Mouse (Mus musculus) limb, embryonic 12.5 days (tissue): ENCODE data around the gene Rrh. TPM values are rescaled to one million over a fixed set of nuclear protein-coding genes. Genes with fewer than 3 reads are reported as not detected.
A peak's percentile ranks its signal among the peaks of the same experiment; 100 is the strongest.

Experiments
- ATAC-seq: fragments of 200-750 bp; cut with Nextera tagmentation; 2 replicates; pipeline ENCODE4 v1.8.0; 2017; ENCODE audit warnings: low read depth, moderate TSS enrichment; ENCODE audit not compliant: insufficient number of reproducible peaks, insufficient read depth, low FRiP score, low TSS enrichment
- H3K27ac ChIP-seq: fragments of 300-500 bp; sonication (generic); 2 replicates; pipeline ENCODE4 v1.5.1; 2016; ENCODE audit warnings: mild to moderate bottlenecking, moderate library complexity
- H3K27me3 ChIP-seq: fragments of 300-500 bp; sonication (generic); 2 replicates; pipeline ENCODE4 v1.6.1; 2016; ENCODE audit warnings: mild to moderate bottlenecking, moderate library complexity
- H3K36me3 ChIP-seq: fragments of 300-500 bp; sonication (generic); 2 replicates; pipeline ENCODE4 v1.6.1; 2016; ENCODE audit warnings: mild to moderate bottlenecking, moderate library complexity
- H3K4me1 ChIP-seq: fragments of 300-500 bp; sonication (generic); replicated peaks from 2 replicates; pipeline ENCODE4 v1.6.1; 2016
- H3K4me2 ChIP-seq: fragments of 300-500 bp; sonication (generic); 2 replicates; pipeline ENCODE4 v1.6.1; 2016; ENCODE audit warnings: mild to moderate bottlenecking, moderate library complexity
- H3K4me3 ChIP-seq: fragments of 300-500 bp; sonication (generic); replicated peaks from 2 replicates; pipeline ENCODE4 v1.5.1; 2016; ENCODE audit warnings: mild to moderate bottlenecking
- H3K9ac ChIP-seq: fragments of 300-500 bp; sonication (generic); replicated peaks from 2 replicates; pipeline ENCODE4 v1.6.1; 2016; ENCODE audit warnings: mild to moderate bottlenecking, moderate library complexity
- H3K9me3 ChIP-seq: fragments of 300-500 bp; sonication (generic); 2 replicates; pipeline ENCODE4 v1.6.1; 2016; ENCODE audit warnings: mild to moderate bottlenecking, moderate library complexity
- WGBS: fragments of 180-500 bp; shearing (Covaris S2); methylation state at CpG from one replicate; pipeline ENCODE4 v1.1.7; 2016; 5-methylcytosine and 5-hydroxymethylcytosine counted together
- polyA plus RNA-seq: library from polyadenylated mRNA; unstranded; fragments of >200 nt; fragmentation: Nextera tagmentation; extraction: Ambion mirVana; gene quantifications from 2 replicates; pipeline ENCODE4 v1.2.1, GENCODE M21; 2016

Rrh gene
- polyA plus RNA-seq, 1 experiment from 2014 or later = 0.18 TPM

- 98% methylated on average over 5 of the region's 5 CpGs for WGBS
- no peaks in the 10 kb centered on the region for H3K9me3 ChIP-seq
- no peak overlapping the region for H3K4me3 ChIP-seq
- H3K27ac ChIP-seq = no peak overlapping the region
- no peaks in the 10 kb centered on the region for H3K27me3 ChIP-seq
- H3K4me1 ChIP-seq = peaks cover 12% of the 10 kb centered on the region
- H3K9ac ChIP-seq = no peak overlapping the region
- H3K4me2 ChIP-seq = no peak overlapping the region
- H3K36me3 ChIP-seq = peaks cover 47% of the 10 kb centered on the region
- no peak for ATAC-seq
These were observed 5.3 kb upstream of the Rrh start for GRCm38 (mm10) chr3:129827691-129828090.

GRCm38 (mm10) chr3:129826691-129827090, 4.3 kb upstream of the Rrh start:
- ATAC-seq = no peak
- Histone ChIP-seq H3K4me1 (peaks cover 12% of the 10 kb centered on the region), H3K27me3 (no peaks in the 10 kb centered on the region), H3K27ac (no peak overlapping the region), H3K4me3 (no peak overlapping the region), H3K4me2 (no peak overlapping the region), H3K36me3 (peaks cover 49% of the 10 kb centered on the region), H3K9ac (no peak overlapping the region), H3K9me3 (no peaks in the 10 kb centered on the region)
- WGBS = 91% methylated on average over 10 of the region's 10 CpGs

- Histone ChIP-seq H3K4me2 (no peak overlapping the region), H3K27me3 (no peaks in the 10 kb centered on the region), H3K36me3 (peaks cover 49% of the 10 kb centered on the region), H3K4me1 (peaks cover 8% of the 10 kb centered on the region), H3K9ac (no peak overlapping the region), H3K9me3 (no peaks in the 10 kb centered on the region), H3K27ac (no peak overlapping the region), H3K4me3 (no peak overlapping the region)
- ATAC-seq = no peak
- WGBS = 95% methylated on average over 10 of the region's 10 CpGs
These were observed 2.5 kb upstream of the Rrh start for GRCm38 (mm10) chr3:129824891-129825290.

- WGBS = 95% methylated on average over 4 of the region's 4 CpGs
- Histone ChIP-seq H3K27me3 (no peaks in the 10 kb centered on the region), H3K27ac (no peak overlapping the region), H3K4me2 (no peak overlapping the region), H3K36me3 (peaks cover 49% of the 10 kb centered on the region), H3K4me1 (0 out of 2 replicates have a peak, but pooled peaks cover under 1% of the 10 kb centered on the region), H3K9me3 (no peaks in the 10 kb centered on the region), H3K9ac (no peak overlapping the region), H3K4me3 (no peak overlapping the region)
- no peak for ATAC-seq
These were observed 1.8 kb upstream of the Rrh start for GRCm38 (mm10) chr3:129824146-129824545.

- Histone ChIP-seq H3K4me2 (no peak overlapping the region), H3K4me3 (no peak overlapping the region), H3K27me3 (no peaks in the 10 kb centered on the region), H3K9me3 (no peaks in the 10 kb centered on the region), H3K36me3 (peaks cover 43% of the 10 kb centered on the region), H3K4me1 (no peaks in the 10 kb centered on the region), H3K27ac (no peak overlapping the region), H3K9ac (no peak overlapping the region)
- no peak for ATAC-seq
- 60% methylated on average over 5 of the region's 5 CpGs for WGBS
These were observed 906 bp upstream of the Rrh start for GRCm38 (mm10) chr3:129823293-129823692.

GRCm38 (mm10) chr3:129821736-129822135, 651 bp downstream of the Rrh start:
- no peak for ATAC-seq
- H3K36me3 ChIP-seq = peaks cover 34% of the 10 kb centered on the region

GRCm38 (mm10) chr3:129820847-129821246, 1.5 kb downstream of the Rrh start:
- Histone ChIP-seq H3K36me3 (peaks cover 26% of the 10 kb centered on the region), H3K4me3 (no peak overlapping the region), H3K27me3 (no peaks in the 10 kb centered on the region), H3K4me2 (no peak overlapping the region), H3K9me3 (no peaks in the 10 kb centered on the region), H3K9ac (no peak overlapping the region), H3K4me1 (no peaks in the 10 kb centered on the region), H3K27ac (0 out of 2 replicates have a peak overlapping the region, but pooled peaks have one; percentile 45)
- ATAC-seq = no peak
- 74% methylated on average over 9 of the region's 9 CpGs for whole genome bisulfite sequencing

More at GRCm38 (mm10) chr3:129821736-129822135, 651 bp downstream of the Rrh start:
- Histone ChIP-seq H3K9ac (no peak overlapping the region), H3K27me3 (no peaks in the 10 kb centered on the region), H3K4me2 (no peak overlapping the region), H3K4me1 (no peaks in the 10 kb centered on the region), H3K9me3 (no peaks in the 10 kb centered on the region), H3K4me3 (no peak overlapping the region), H3K27ac (no peak overlapping the region)
- 84% methylated on average over 8 of the region's 8 CpGs for WGBS

- H3K27ac ChIP-seq = no peak within 1 kb of the TSS
- no peaks in the 10 kb centered on the region for H3K36me3 ChIP-seq
- H3K4me2 ChIP-seq = no peak within 1 kb of the TSS
- H3K9ac ChIP-seq = no peak within 1 kb of the TSS
- H3K27me3 ChIP-seq = no peaks in the 10 kb centered on the region
- no peak within 1 kb of the TSS for H3K4me3 ChIP-seq
- ATAC-seq = no peak
- H3K4me1 ChIP-seq = no peaks in the 10 kb centered on the region
- 75% methylated on average over 10 of the region's 10 CpGs for WGBS
- H3K9me3 ChIP-seq = no peaks in the 10 kb centered on the region
These were observed 18.6 kb downstream of the Rrh start, which contains the start of gene Lrit3 for GRCm38 (mm10) chr3:129803765-129804164. Gene Lrit3 (minus strand): TSS chr3:129804030.

GRCm38 (mm10) chr3:129799011-129799410, 23.4 kb downstream of the Rrh start:
- Histone ChIP-seq H3K36me3 (no peaks in the 10 kb centered on the region), H3K4me1 (no peaks in the 10 kb centered on the region), H3K9ac (no peak overlapping the region), H3K27me3 (no peaks in the 10 kb centered on the region), H3K4me3 (no peak overlapping the region), H3K4me2 (no peak overlapping the region), H3K27ac (no peak overlapping the region), H3K9me3 (no peaks in the 10 kb centered on the region)
- WGBS = 71% methylated on average over 2 of the region's 2 CpGs
- ATAC-seq = no peak

- no peaks in the 10 kb centered on the region for H3K27me3 ChIP-seq
- no peaks in the 10 kb centered on the region for H3K9me3 ChIP-seq
- no peak overlapping the region for H3K9ac ChIP-seq
- no peak overlapping the region for H3K4me3 ChIP-seq
- H3K4me2 ChIP-seq = no peak overlapping the region
- H3K4me1 ChIP-seq = no peaks in the 10 kb centered on the region
- no peak overlapping the region for H3K27ac ChIP-seq
- 75% methylated on average over 11 of the region's 11 CpGs for WGBS
- no peak for ATAC-seq
- no peaks in the 10 kb centered on the region for H3K36me3 ChIP-seq
These were observed 23.8 kb downstream of the Rrh start for GRCm38 (mm10) chr3:129798551-129798950.

GRCm38 (mm10) chr3:129797341-129797740, 25.0 kb downstream of the Rrh start:
- no peaks in the 10 kb centered on the region for H3K4me1 ChIP-seq
- no peak overlapping the region for H3K9ac ChIP-seq
- ATAC-seq = no peak
- H3K4me3 ChIP-seq = no peak overlapping the region
- no peaks in the 10 kb centered on the region for H3K9me3 ChIP-seq
- H3K27me3 ChIP-seq = no peaks in the 10 kb centered on the region
- H3K36me3 ChIP-seq = no peaks in the 10 kb centered on the region
- 81% methylated on average over 5 of the region's 5 CpGs for WGBS
- H3K4me2 ChIP-seq = no peak overlapping the region
- H3K27ac ChIP-seq = no peak overlapping the region

GRCm38 (mm10) chr3:129793801-129794200, 28.6 kb downstream of the Rrh start:
- H3K9ac ChIP-seq = no peak overlapping the region
- 89% methylated on average over 5 of the region's 5 CpGs for WGBS
- no peaks in the 10 kb centered on the region for H3K9me3 ChIP-seq
- no peak overlapping the region for H3K4me2 ChIP-seq
- no peak overlapping the region for H3K27ac ChIP-seq
- no peaks in the 10 kb centered on the region for H3K4me1 ChIP-seq
- no peaks in the 10 kb centered on the region for H3K27me3 ChIP-seq
- ATAC-seq = no peak
- no peak overlapping the region for H3K4me3 ChIP-seq
- no peaks in the 10 kb centered on the region for H3K36me3 ChIP-seq
